Mouse (Mus musculus) gastrocnemius, adult 18-20 months (tissue): ENCODE data around the gene Ets1. TPM values are rescaled to one million over a fixed set of nuclear protein-coding genes. Genes with fewer than 3 reads are reported as not detected.

Experiments
- DNase-seq: peaks from one replicate; pipeline ENCODE4 v3.0.0; 2021; ENCODE audit warnings: low spot score
- total RNA-seq, 2 experiments: library from RNA; stranded (reverse); gene quantifications; 2 replicates each; pipeline ENCODE4 v1.2.3; 2021

The Ets1 gene
- total RNA-seq, 2 experiments from 2014 or later, result 6.8 to 15.2 TPM

- DNase-seq, result peak; percentile 56
Observed at GRCm38 (mm10) chr9:32666611-32667517, 30.8 kb downstream of the Ets1 start.

- no peak for DNase-seq
Observed at GRCm38 (mm10) chr9:32667518-32667908, 31.5 kb downstream of the Ets1 start.

- DNase-seq, result no peak
Observed at GRCm38 (mm10) chr9:32668075-32668673, 32.2 kb downstream of the Ets1 start.

GRCm38 (mm10) chr9:32669397-32669796 lies 33.4 kb downstream of the Ets1 start:
- DNase-seq, result no peak

GRCm38 (mm10) chr9:32671970-32672859 lies 36.2 kb downstream of the Ets1 start:
- peak; percentile 66 for DNase-seq

- no peak for DNase-seq
Observed at GRCm38 (mm10) chr9:32673923-32674322, 37.9 kb downstream of the Ets1 start.

- no peak for DNase-seq
Observed at GRCm38 (mm10) chr9:32675671-32676409, 39.8 kb downstream of the Ets1 start.

- no peak for DNase-seq
Observed at GRCm38 (mm10) chr9:32676480-32676879, 40.5 kb downstream of the Ets1 start.

GRCm38 (mm10) chr9:32677646-32678045 lies 41.6 kb downstream of the Ets1 start:
- no peak for DNase-seq

- no peak for DNase-seq
Observed at GRCm38 (mm10) chr9:32678120-32678757, 42.2 kb downstream of the Ets1 start.

- DNase-seq, result no peak
Observed at GRCm38 (mm10) chr9:32679531-32679930, 43.5 kb downstream of the Ets1 start.

- no peak for DNase-seq
Observed at GRCm38 (mm10) chr9:32680201-32680600, 44.2 kb downstream of the Ets1 start.

- no peak for DNase-seq
Observed at GRCm38 (mm10) chr9:32685793-32686558, 50.0 kb downstream of the Ets1 start.

- DNase-seq, result peak; percentile 36
Observed at GRCm38 (mm10) chr9:32688351-32688750, 52.3 kb downstream of the Ets1 start.

GRCm38 (mm10) chr9:32691151-32691925 lies 55.3 kb downstream of the Ets1 start:
- DNase-seq, result no peak

GRCm38 (mm10) chr9:32692944-32693343 lies 56.9 kb downstream of the Ets1 start:
- no peak for DNase-seq

GRCm38 (mm10) chr9:32693411-32693810 lies 57.4 kb downstream of the Ets1 start:
- no peak for DNase-seq

GRCm38 (mm10) chr9:32694111-32694824 lies 58.2 kb downstream of the Ets1 start:
- DNase-seq, result no peak
